Mouse (Mus musculus): ENCODE measurements at regions not wholly inside any gene's neighbourhood (a gene's known extent, or its start where the extent isn't known, plus 50 kb on each side); places are given as distances from the start of the nearest gene placed in this dataset.
"Not testable (repeated sequence)": the region's sequence is repeated elsewhere in the genome, so short reads cannot be mapped to it uniquely, and the experiment has no call there.

- no peak for DNase-seq
These were observed 240.7 kb downstream of the Lpin1 start for GRCm38 (mm10) chr12:16370061-16370460.

- no peak for DNase-seq
These were observed 248.4 kb downstream of the Lpin1 start for GRCm38 (mm10) chr12:16362341-16362740.

GRCm38 (mm10) chr12:16358831-16359230 lies 251.9 kb downstream of the Lpin1 start:
- no peak for DNase-seq

- no peak for DNase-seq
These were observed 256.1 kb downstream of the Lpin1 start for GRCm38 (mm10) chr12:16354711-16355110.

GRCm38 (mm10) chr12:16351751-16352150 lies 259.0 kb downstream of the Lpin1 start:
- no peak for DNase-seq

- DNase-seq: no peak
These were observed 261.5 kb downstream of the Lpin1 start for GRCm38 (mm10) chr12:16349310-16349709.

GRCm38 (mm10) chr12:16344021-16344420 lies 266.7 kb downstream of the Lpin1 start:
- DNase-seq: no peak

- DNase-seq: not testable (repeated sequence)
These were observed 268.7 kb downstream of the Lpin1 start for GRCm38 (mm10) chr12:16342030-16342429.

GRCm38 (mm10) chr12:16331456-16331855 lies 279.3 kb downstream of the Lpin1 start:
- DNase-seq: no peak

- no peak for DNase-seq
These were observed 281.6 kb downstream of the Lpin1 start for GRCm38 (mm10) chr12:16329129-16329528.

- no peak for DNase-seq
These were observed 290.0 kb downstream of the Lpin1 start for GRCm38 (mm10) chr12:16320536-16321402.

GRCm38 (mm10) chr12:16308101-16308500 lies 302.7 kb downstream of the Lpin1 start:
- no peak for DNase-seq

- DNase-seq: no peak
These were observed 305.9 kb downstream of the Lpin1 start for GRCm38 (mm10) chr12:16304701-16305377.

GRCm38 (mm10) chr12:16285061-16285460 lies 325.7 kb downstream of the Lpin1 start:
- DNase-seq: no peak

- DNase-seq: no peak
These were observed 331.6 kb downstream of the Lpin1 start for GRCm38 (mm10) chr12:16279146-16279545.

- DNase-seq: no peak
These were observed 333.0 kb downstream of the Lpin1 start for GRCm38 (mm10) chr12:16277567-16278332.

- DNase-seq: no peak
These were observed 333.6 kb downstream of the Lpin1 start for GRCm38 (mm10) chr12:16277144-16277543.

- no peak for DNase-seq
These were observed 334.5 kb downstream of the Lpin1 start for GRCm38 (mm10) chr12:16276301-16276700.

GRCm38 (mm10) chr12:16272441-16272840 lies 338.3 kb downstream of the Lpin1 start:
- DNase-seq: no peak

GRCm38 (mm10) chr12:16270876-16271275 lies 339.9 kb downstream of the Lpin1 start:
- no peak for DNase-seq

- no peak for DNase-seq
These were observed 341.1 kb downstream of the Lpin1 start for GRCm38 (mm10) chr12:16269706-16270105.

- no peak for DNase-seq
These were observed 342.1 kb downstream of the Lpin1 start for GRCm38 (mm10) chr12:16268621-16269165.

GRCm38 (mm10) chr12:16261465-16261864 lies 349.3 kb downstream of the Lpin1 start:
- DNase-seq: no peak
